Mouse (Mus musculus) stomach, postnatal 0 days (tissue): Measurements from ENCODE around the gene Cyp39a1.

Experiments
- CTCF ChIP-seq: IDR thresholded peaks from 2 replicates; pipeline ENCODE4 v1.5.1; 2016; ENCODE audit warnings: antibody characterized with exemption, low read depth, mild to moderate bottlenecking, moderate library complexity
- EP300 ChIP-seq: optimal IDR thresholded peaks from 2 replicates; pipeline ENCODE3; 2016; ENCODE audit warnings: antibody characterized with exemption

- TF ChIP-seq CTCF: no peak
- no peak for TF ChIP-seq EP300
These were observed 87.5 kb downstream of the Cyp39a1 start for GRCm38 (mm10) chr17:43754687-43755086.
